Mouse (Mus musculus): ENCODE measurements around the gene Agl. TPM values are rescaled to one million over a fixed set of nuclear protein-coding genes. Genes with fewer than 3 reads are reported as not detected.

Gene Agl
- polyA plus RNA-seq, 1 experiment from 2014 or later, result 16.5 TPM

DNA sequence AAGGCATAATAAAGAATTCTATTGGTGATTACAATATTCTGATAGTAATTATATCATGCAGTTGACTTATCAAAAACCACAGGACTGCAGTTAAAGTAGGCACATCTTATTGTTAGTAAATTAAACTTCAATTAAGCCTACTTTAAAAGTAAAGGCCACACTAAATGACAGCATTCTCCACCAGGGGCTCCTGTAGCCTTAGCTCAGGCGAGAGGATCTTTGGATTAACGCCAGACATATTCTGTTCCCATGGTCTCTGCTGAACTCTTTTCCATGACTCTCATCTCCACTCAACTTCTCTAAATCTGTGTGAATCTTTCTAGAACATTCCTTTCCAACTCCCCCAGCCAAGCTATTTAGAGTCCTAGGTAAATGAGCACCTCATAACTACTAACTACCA is 109.2 kb downstream of the Agl start:
- H3K27me3 ChIP-seq, result no peaks in the 10 kb centered on the region
- H3K4me2 ChIP-seq, result no peak overlapping the region
- H3K27ac ChIP-seq, result no peak overlapping the region
- no peaks in the 10 kb centered on the region for H3K4me1 ChIP-seq (replicated peaks)
- H3K36me3 ChIP-seq, result no peaks in the 10 kb centered on the region
- H3K9ac ChIP-seq, result no peak overlapping the region
- no peak for ATAC-seq (ENCODE audit: low FRiP score)
- H3K9me3 ChIP-seq, result no peaks in the 10 kb centered on the region
- WGBS, result 80% methylated on average over 2 of the region's 2 CpGs
- H3K4me3 ChIP-seq, result no peak overlapping the region

DNA sequence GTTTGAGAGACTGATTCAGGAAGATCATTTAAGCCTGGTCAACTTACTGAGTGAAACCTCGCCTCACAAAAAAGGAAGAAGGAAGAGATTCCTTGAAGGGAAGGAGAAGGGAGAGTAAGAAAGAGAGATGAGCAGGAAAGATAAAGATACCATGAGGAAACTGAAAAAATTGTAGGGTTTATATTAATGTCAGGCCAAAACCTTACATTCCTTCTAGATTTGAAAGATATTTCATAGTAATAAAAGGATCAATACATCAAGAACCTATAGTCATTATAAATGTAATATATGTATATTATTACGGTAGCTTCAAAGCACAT is 112.3 kb downstream of the Agl start:
- Histone ChIP-seq H3K27me3 (no peaks in the 10 kb centered on the region), H3K36me3 (peaks cover 3% of the 10 kb centered on the region; the same call in 1 of the 2 replicates), H3K4me2 (no peak overlapping the region), H3K4me3 (no peak overlapping the region), H3K9me3 (no peaks in the 10 kb centered on the region), H3K27ac (no peak overlapping the region), H3K9ac (no peak overlapping the region), H3K4me1 (replicated peaks) (no peaks in the 10 kb centered on the region)
- 88% methylated on average over 2 of the region's 2 CpGs for WGBS
- ATAC-seq (ENCODE audit: low FRiP score), result no peak

DNA sequence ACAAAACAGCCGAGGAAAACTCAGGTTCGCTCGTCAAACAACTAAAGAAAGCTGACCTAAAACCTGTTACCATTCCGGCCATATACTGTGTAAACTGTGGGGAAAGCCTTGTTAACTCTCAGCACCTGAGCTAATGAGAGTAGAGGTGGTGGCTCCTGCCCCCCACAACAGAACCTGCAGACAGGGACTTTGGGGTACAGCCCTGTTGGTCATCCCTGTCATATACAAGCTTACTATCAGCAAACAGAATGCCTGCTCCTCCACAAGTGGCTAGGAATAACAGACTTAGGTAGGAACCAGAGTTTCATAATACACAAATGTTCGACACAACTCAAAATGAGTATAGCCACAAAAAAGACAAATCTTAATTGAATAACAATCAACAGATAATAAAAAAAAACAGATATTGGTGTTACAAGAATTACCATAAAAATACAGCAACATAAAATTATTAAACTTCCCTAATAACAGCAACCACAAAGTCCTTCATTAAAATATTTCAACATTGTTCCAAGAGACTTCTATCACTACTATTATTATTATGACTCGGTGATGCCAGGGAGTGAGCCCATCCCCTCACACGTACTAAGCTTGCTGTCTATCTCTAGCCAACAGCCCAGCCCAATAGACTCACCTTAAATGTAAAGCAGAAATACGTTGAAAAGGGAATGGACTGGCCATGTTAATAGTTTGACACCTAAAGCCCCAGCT is 112.9 kb downstream of the Agl start:
- no peak for ATAC-seq (ENCODE audit: low FRiP score)

DNA sequence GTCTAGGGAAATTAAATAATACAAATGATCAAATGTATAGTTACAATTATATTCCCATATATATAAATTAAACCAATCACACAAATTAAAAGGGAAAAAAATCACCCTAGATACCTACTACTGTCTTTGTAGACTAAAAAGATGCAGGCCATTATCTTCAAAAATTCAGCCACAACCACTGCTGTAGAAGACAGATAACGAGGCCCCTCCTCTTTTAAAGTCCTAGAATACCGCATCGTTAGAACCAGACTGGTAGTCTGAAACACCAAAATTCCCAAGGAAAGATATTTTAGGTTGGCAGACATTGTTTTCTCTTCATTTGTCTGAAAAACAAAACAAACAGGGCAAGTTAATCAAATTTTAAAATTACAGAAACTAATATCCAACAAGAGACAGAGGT is 113.7 kb downstream of the Agl start:
- peaks cover 3% of the 10 kb centered on the region; the same call in 1 of the 2 replicates for H3K36me3 ChIP-seq
- no peak overlapping the region for H3K27ac ChIP-seq
- no peaks in the 10 kb centered on the region for H3K9me3 ChIP-seq
- no peaks in the 10 kb centered on the region for H3K27me3 ChIP-seq
- no peak overlapping the region for H3K4me3 ChIP-seq
- 93% methylated on average over 3 of the region's 3 CpGs for WGBS
- H3K4me2 ChIP-seq, result no peak overlapping the region
- H3K9ac ChIP-seq, result no peak overlapping the region
- no peaks in the 10 kb centered on the region for H3K4me1 ChIP-seq (replicated peaks)
- ATAC-seq (ENCODE audit: low FRiP score), result no peak

More for the DNA sequence above, 112.9 kb downstream of the Agl start:
- no peak overlapping the region for H3K9ac ChIP-seq
- WGBS, result 90% methylated on average over 8 of the region's 8 CpGs
- no peak overlapping the region for H3K4me2 ChIP-seq
- H3K36me3 ChIP-seq, result peaks cover 3% of the 10 kb centered on the region; the same call in 1 of the 2 replicates
- H3K4me1 ChIP-seq (replicated peaks), result no peaks in the 10 kb centered on the region
- H3K27ac ChIP-seq, result no peak overlapping the region
- no peaks in the 10 kb centered on the region for H3K27me3 ChIP-seq
- H3K4me3 ChIP-seq, result no peak overlapping the region
- H3K9me3 ChIP-seq, result no peaks in the 10 kb centered on the region

Other genes with a start within 250 kb of the Agl start
- 0.48 and 0.53 TPM in 2 replicates for gene Lrrc39, start 245.2 kb downstream of the Agl start, polyA plus RNA-seq (2015; fragmentation: Nextera tagmentation; extraction: Ambion mirVana)
- gene Sass6, start 213.2 kb downstream of the Agl start, polyA plus RNA-seq (2015; fragmentation: Nextera tagmentation; extraction: Ambion mirVana), result 18.6 and 21.6 TPM in 2 replicates
- gene Trmt13, start 193.6 kb downstream of the Agl start, polyA plus RNA-seq (2015; fragmentation: Nextera tagmentation; extraction: Ambion mirVana), result 29.8 and 30.3 TPM in 2 replicates
- gene Mfsd14a, start 145.5 kb downstream of the Agl start, polyA plus RNA-seq (2015; fragmentation: Nextera tagmentation; extraction: Ambion mirVana), result 62.6 and 63.3 TPM in 2 replicates
- 0.68 and 2.6 TPM in 2 replicates for gene Gm43191, start 126.9 kb downstream of the Agl start, polyA plus RNA-seq (2015; fragmentation: Nextera tagmentation; extraction: Ambion mirVana)
- 6.1 and 7.6 TPM in 2 replicates for gene Slc35a3, start 95.3 kb downstream of the Agl start, polyA plus RNA-seq (2015; fragmentation: Nextera tagmentation; extraction: Ambion mirVana)
- 3.4 and 3.9 TPM in 2 replicates for gene Frrs1, start 51.3 kb upstream of the Agl start, polyA plus RNA-seq (2015; fragmentation: Nextera tagmentation; extraction: Ambion mirVana)
- gene 4930455H04Rik, start 160.1 kb upstream of the Agl start, polyA plus RNA-seq (2015; fragmentation: Nextera tagmentation; extraction: Ambion mirVana), result not detected in 2 replicates
- 7.5 and 7.8 TPM in 2 replicates for gene Palmd, start 160.8 kb upstream of the Agl start, polyA plus RNA-seq (2015; fragmentation: Nextera tagmentation; extraction: Ambion mirVana)